Mouse (Mus musculus) B cell, adult 2 months (primary cell): Measurements from ENCODE around the gene Zfp579.

ENCODE experiments used
- DNase-seq, 2 experiments: peaks; one replicate each; pipeline ENCODE4 v3.0.0; 2022

Gene Zfp579

GRCm38 (mm10) chr7:4996003-4996895 lies at the start of gene Zfp579:
TSS of gene Zfp579 (minus strand) at chr7:4996158.
- peak; percentile 84 to 85 for DNase-seq

- no peak for DNase-seq
These were observed 49.0 kb upstream of the Zfp579 start for GRCm38 (mm10) chr7:5044981-5045380.

GRCm38 (mm10) chr7:5038940-5039339 lies 43.0 kb upstream of the Zfp579 start:
- no peak for DNase-seq

- DNase-seq, result peak; percentile 96 to 97
These were observed 42.3 kb upstream of the Zfp579 start, which contains the start of gene Zfp784 for GRCm38 (mm10) chr7:5038109-5038732. TSS of gene Zfp784 (minus strand) at chr7:5038446.

DNA sequence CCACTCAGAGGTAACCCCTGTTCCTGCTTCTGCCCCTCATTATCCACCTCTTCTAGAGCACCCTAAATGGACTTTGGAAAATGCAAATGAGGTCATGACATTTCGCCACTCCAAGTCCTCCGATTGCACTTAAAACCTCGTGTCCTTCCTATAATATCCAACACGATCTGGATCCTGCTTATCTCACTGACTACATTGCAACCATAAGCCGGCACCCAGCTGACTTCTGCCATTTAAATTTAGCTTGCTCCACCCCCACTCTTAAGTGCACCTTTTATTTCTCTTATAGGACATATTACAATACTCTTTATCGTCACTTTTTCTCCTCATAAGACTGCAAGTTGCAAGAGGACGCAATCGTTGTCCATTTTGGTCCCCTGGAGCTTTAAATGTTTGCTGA lies 41.5 kb upstream of the Zfp579 start:
- DNase-seq, result no peak

- no peak for DNase-seq
These were observed 41.1 kb upstream of the Zfp579 start for GRCm38 (mm10) chr7:5037026-5037425.

- no peak for DNase-seq
These were observed 40.2 kb upstream of the Zfp579 start for GRCm38 (mm10) chr7:5036136-5036535.

- DNase-seq, result no peak
These were observed 39.7 kb upstream of the Zfp579 start for GRCm38 (mm10) chr7:5035628-5036027.

- DNase-seq, result no peak
These were observed 37.9 kb upstream of the Zfp579 start, which contains the start of gene 4632433K11Rik for GRCm38 (mm10) chr7:5033818-5034217. TSS of gene 4632433K11Rik (plus strand) at chr7:5034118.

DNA sequence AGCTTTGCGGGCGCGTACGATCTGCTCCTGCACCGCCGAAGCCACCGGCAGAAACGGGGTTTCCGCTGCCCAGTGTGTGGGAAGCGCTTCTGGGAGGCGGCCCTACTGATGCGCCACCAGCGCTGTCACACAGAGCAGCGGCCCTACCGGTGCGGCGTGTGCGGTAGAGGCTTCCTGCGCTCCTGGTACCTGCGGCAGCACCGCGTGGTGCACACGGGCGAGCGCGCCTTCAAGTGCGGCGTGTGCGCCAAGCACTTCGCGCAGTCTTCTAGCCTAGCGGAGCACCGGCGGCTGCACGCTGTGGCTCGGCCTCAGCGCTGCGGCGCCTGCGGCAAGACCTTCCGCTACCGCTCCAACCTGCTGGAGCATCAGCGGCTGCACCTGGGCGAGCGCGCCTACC lies 35.5 kb upstream of the Zfp579 start:
- no peak for DNase-seq

- no peak for DNase-seq
These were observed 34.8 kb upstream of the Zfp579 start for GRCm38 (mm10) chr7:5030554-5031275.

- DNase-seq, result no peak
These were observed 34.0 kb upstream of the Zfp579 start for GRCm38 (mm10) chr7:5029946-5030345.

GRCm38 (mm10) chr7:5029543-5029942 lies 33.6 kb upstream of the Zfp579 start:
- DNase-seq, result no peak

- no peak for DNase-seq
These were observed 25.2 kb upstream of the Zfp579 start for GRCm38 (mm10) chr7:5021197-5021596.

GRCm38 (mm10) chr7:5020685-5021084 lies 24.7 kb upstream of the Zfp579 start:
- DNase-seq, result no peak

DNA sequence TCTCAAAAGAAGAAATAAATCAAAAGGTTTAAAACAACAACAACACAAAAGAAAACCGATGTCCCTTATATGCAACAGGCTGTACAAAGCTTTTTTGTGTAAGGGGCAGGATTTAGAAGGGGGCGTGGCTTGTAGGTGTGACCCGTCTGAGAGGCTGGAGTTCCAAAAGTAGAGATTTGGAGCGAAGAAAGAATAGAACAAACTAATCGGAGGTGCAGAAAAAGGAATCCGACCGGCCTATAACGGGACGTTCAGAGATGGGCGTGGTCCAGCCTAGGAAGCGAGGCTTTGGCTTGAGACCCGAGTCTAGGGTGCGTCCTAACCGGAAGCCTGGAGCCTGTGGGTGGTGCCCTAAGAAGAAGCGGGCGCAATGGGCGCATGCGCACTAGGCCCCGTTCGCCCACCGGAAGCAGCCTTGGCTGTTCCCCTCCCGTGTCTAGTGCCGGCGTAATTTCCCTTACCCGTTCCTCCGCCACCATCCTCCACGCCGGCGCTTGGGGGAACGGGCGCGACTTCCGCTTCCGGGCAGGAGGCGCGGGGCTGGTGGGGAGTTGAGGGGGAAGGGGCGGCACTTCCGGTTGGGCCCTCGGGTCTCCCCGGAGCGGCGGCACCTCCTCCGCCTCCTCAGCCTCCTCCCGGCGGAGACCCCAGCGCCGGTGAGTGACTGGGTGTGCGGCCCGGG lies 24.2 kb upstream of the Zfp579 start, which contains the start of the genes Zfp865 and Ccdc106:
Zfp865 (plus strand) TSS at position 377 of the 682 bp plus-strand sequence.
Ccdc106 (plus strand) TSS at position 554 of the 682 bp plus-strand sequence.
- peak; percentile 98 for DNase-seq

DNA sequence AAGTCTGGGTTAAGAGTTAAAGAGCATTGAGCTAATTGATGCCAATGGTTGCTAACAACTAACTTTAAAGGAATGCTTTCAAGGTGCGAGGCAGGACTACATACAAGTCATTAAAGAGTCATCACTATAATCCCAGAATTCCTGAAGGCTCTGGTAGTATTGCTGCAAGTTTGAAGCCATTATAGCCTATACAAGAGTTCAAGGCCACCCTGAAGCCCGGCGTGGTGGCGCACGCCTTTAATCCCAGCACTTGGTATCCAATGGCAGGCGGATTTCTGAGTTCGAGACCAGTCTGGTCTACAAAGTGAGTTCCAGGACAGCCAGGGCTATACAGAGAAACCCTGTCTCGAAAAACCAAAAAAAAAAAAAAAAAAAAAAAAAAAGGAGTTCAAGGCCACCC lies 23.6 kb upstream of the Zfp579 start:
- DNase-seq, result peak in 1 of 2 experiments; percentile 7

GRCm38 (mm10) chr7:5017931-5018330 lies 22.0 kb upstream of the Zfp579 start:
- no peak for DNase-seq

DNA sequence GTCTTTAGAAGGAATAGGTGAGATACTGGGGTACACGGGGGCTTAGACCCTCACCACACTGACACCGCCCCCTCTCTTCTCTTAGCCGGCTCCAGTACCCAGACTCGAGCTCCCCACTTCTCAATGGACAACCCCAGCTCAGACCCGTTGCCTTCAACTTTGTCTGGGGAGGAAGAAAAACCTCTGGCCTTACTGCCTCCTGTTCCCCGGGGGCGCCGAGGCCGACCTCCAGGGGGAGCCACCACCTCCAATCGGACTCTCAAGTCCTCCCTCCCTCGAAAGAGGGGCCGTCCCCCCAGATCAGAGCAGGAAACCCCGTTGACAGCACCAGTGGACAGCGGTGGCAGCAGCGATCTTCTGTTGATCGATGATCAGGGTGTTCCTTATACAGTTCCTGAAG lies 21.4 kb upstream of the Zfp579 start:
- peak; percentile 50 to 61 for DNase-seq

- peak; percentile 10 to 15 for DNase-seq
These were observed 21.0 kb upstream of the Zfp579 start for GRCm38 (mm10) chr7:5016920-5017319.

DNA sequence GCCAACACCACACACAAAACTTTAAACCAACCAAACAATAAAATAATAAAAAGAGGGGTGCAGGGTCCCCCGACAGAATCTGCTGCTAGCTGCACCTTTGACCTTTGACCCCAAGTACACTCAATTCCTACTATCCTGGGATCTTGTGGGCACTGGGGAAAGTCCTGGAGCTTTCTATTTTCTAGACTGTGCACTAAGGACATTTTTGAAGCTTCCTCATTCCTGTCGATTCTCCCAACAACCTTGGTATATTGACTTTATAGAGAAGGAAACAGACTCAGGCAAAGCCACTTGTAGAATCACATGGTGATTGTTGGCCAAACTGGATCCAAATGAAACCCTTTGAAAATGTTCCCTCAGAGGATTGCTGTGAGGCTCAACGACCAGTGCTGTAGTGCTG lies 20.1 kb upstream of the Zfp579 start:
- no peak for DNase-seq
